Comparison of ENCODE assay signal across 8 mouse cellular contexts in genomic region chr10:94147756-94148531, GRCm38 (mm10). TPM values are rescaled to one million over a fixed set of nuclear protein-coding genes. Genes with fewer than 3 reads are reported as not detected.
DNase-seq lines count a peak whose midpoint lies in the region; ATAC-seq and TF ChIP-seq lines count a peak whose summit lies in the region.

Gene Nr2c1, plus strand, starts transcription at chr10:94148023.

- peak within 1 kb of the TSS; percentile 89 for H3K9ac ChIP-seq in intestine, embryonic 14.5 days (ENCODE audit: low read length)

- 0 out of 2 replicates have a peak, but pooled peaks cover 5% of the 10 kb centered on the region for H3K4me1 ChIP-seq in cortical plate, adult 2 months (ENCODE audit: control insufficient read depth, insufficient read depth, low read length)
- peaks cover 15% of the 10 kb centered on the region for H3K4me1 ChIP-seq in intestine, embryonic 14.5 days (replicated peaks; ENCODE audit: control insufficient read depth, insufficient read depth, low read length)

- peak within 1 kb of the TSS; percentile 100 for H3K4me3 ChIP-seq in cortical plate, adult 2 months (ENCODE audit: insufficient read depth, low read length)
- H3K4me3 ChIP-seq in intestine, embryonic 14.5 days (ENCODE audit: low read depth, low read length): peak within 1 kb of the TSS; percentile 72

- H3K27ac ChIP-seq in cortical plate, adult 2 months (ENCODE audit: insufficient read depth, low read length): peak within 1 kb of the TSS; percentile 98
- H3K27ac ChIP-seq in intestine, embryonic 14.5 days (ENCODE audit: low read depth): peak within 1 kb of the TSS; percentile 90

- peak; percentile 11; the same call in 1 of the 2 replicates for TF ChIP-seq POLR2A in cortical plate, adult 2 months (IDR thresholded peaks at IDR 0.05; ENCODE audit: extremely low read depth, insufficient read depth, low read length)

- no peaks in the 10 kb centered on the region for H3K27me3 ChIP-seq in intestine, embryonic 14.5 days (replicated peaks; ENCODE audit: control insufficient read depth, insufficient read depth, low read length)

- H3K9me3 ChIP-seq in intestine, embryonic 14.5 days (ENCODE audit: control insufficient read depth, low read length): no peaks in the 10 kb centered on the region

- ATAC-seq in intestine, embryonic 14.5 days (replicated peaks; ENCODE audit: low FRiP score, low TSS enrichment, low read depth): peak; percentile 89
- ATAC-seq in megakaryocyte progenitor cell, adult 5-6 weeks (replicated peaks; ENCODE audit: poor library complexity): peak; percentile 84

- under 1% methylated on average over 63 of the region's 64 CpGs for WGBS in intestine, embryonic 14.5 days

- intact Hi-C loops in gastrocnemius, postnatal 14 days (cut with DNase I; ENCODE audit: low total_unique reads): no loop called here
- intact Hi-C loops in left cerebral cortex, postnatal 10 days (cut with DNase I): no loop called here

- peak within 1 kb of the TSS; percentile 58 for H3K4me2 ChIP-seq in intestine, embryonic 14.5 days (ENCODE audit: low read length)

- H3K36me3 ChIP-seq in intestine, embryonic 14.5 days (ENCODE audit: control insufficient read depth, insufficient read depth, low read length): peaks cover 4% of the 10 kb centered on the region

- peak; percentile 43 for TF ChIP-seq CTCF in cortical plate, adult 2 months (IDR thresholded peaks at IDR 0.05; ENCODE audit: extremely low read depth, insufficient read depth, low read length)

- peak; percentile 95 to 98 for DNase-seq in adrenal gland, adult (ENCODE audit: inconsistent age in 2 of 2, low spot score in 1 of 2)
- peak; percentile 92 for DNase-seq in gastrocnemius, postnatal 14 days
- DNase-seq in intestine, embryonic 14.5 days (ENCODE audit: low spot score): peak; percentile 93
- peak; percentile 89 to 96 for DNase-seq in left cerebral cortex, postnatal 10 days (ENCODE audit: extremely low spot score in 1 of 2, low spot score in 2 of 2)
- peak; percentile 94 to 95 for DNase-seq in right cerebral cortex, postnatal 10 days (ENCODE audit: low spot score in 2 of 2)
- DNase-seq in urinary bladder, postnatal 14 days (ENCODE audit: low spot score): peak; percentile 92

RNA-seq across cellular contexts. Expression of gene Nr2c1, which starts in this region (rescaled TPM):
- 7.1 and 7.5 TPM in 2 replicates for polyA plus RNA-seq in cortical plate, adult 2 months (2012; rRNA removed)
- total RNA-seq in gastrocnemius, postnatal 14 days (2021): 1 to 10 TPM; 7.0 to 7.4 TPM
- 10.7 and 13.7 TPM in 2 replicates for polyA plus RNA-seq in intestine, embryonic 14.5 days (2014; fragmentation: Nextera tagmentation; extraction: Ambion mirVana)
- total RNA-seq in left cerebral cortex, postnatal 10 days (2021): 1 to 10 TPM; 7.8 to 8.1 TPM
- 10.9 and 11.2 TPM in 2 replicates for total RNA-seq in megakaryocyte progenitor cell, adult 5-6 weeks (2015)
- 5.0 and 6.2 TPM in 2 replicates for total RNA-seq in megakaryocyte progenitor cell, adult 5-6 weeks (2017)

Comparison
In these comparisons a context has a peak if more than half of its experiments do, and no peak if none do; other contexts are left out.
1. Peak in every context shown above with its lines: DNase-seq, ATAC-seq, H3K4me3 ChIP-seq and H3K27ac ChIP-seq.